Mouse (Mus musculus) gastrocnemius, postnatal 4 days (tissue): ENCODE data around the gene Cpd. TPM values are rescaled to one million over a fixed set of nuclear protein-coding genes. Genes with fewer than 3 reads are reported as not detected.

Experiments used
- total RNA-seq, 2 experiments: library from RNA; stranded (reverse); gene quantifications; 2 replicates each; pipeline ENCODE4 v1.2.3; 2021

The Cpd gene
- total RNA-seq, 2 experiments from 2014 or later, result 63.3 to 66.3 TPM

Other genes starting within 250 kb of the Cpd start
- 10 to 100 TPM; 32.4 to 37.8 TPM for gene Abr, start 224.7 kb downstream of the Cpd start, total RNA-seq
- gene Bhlha9, start 174.5 kb downstream of the Cpd start, total RNA-seq, result not detected
- 1 to 10 TPM; 3.3 to 8.7 TPM for gene Trarg1, start 167.2 kb downstream of the Cpd start, total RNA-seq
- gene Gosr1, start 83.4 kb downstream of the Cpd start, total RNA-seq, result 10 to 100 TPM; 26.4 to 33.2 TPM
- under 1 TPM; 0.26 to 0.42 TPM for gene Tmigd1, start 55.1 kb upstream of the Cpd start, total RNA-seq
- 10 to 100 TPM; 70.3 to 70.9 TPM for gene Blmh, start 77.8 kb upstream of the Cpd start, total RNA-seq
- gene Slc6a4, start 151.6 kb upstream of the Cpd start, total RNA-seq, result 1 to 10 TPM; 1.5 to 2.9 TPM
- gene Nsrp1, start 231.4 kb upstream of the Cpd start, total RNA-seq, result 10 to 100 TPM; 15.9 to 16.2 TPM